Mouse (Mus musculus): ENCODE results near the gene Tcf19.
"Not testable (repeated sequence)": the region's sequence is repeated elsewhere in the genome, so short reads cannot be mapped to it uniquely, and the experiment has no call there.

GRCm38 (mm10) chr17:35508279-35508678, 8.3 kb downstream of the Tcf19 start:
- TF ChIP-seq CTCF (IDR thresholded peaks at IDR 0.05; ENCODE audit: borderline replicate concordance, extremely low read depth, insufficient read depth, insufficient read length); POLR2A (IDR thresholded peaks at IDR 0.05; ENCODE audit: borderline replicate concordance, extremely low read depth, insufficient read depth, insufficient read length, poor library complexity, severe bottlenecking): not testable (repeated sequence)
